Mouse (Mus musculus): ENCODE measurements at regions not wholly inside any gene's neighbourhood (a gene's known extent, or its start where the extent isn't known, plus 50 kb on each side); places are given as distances from the start of the nearest gene placed in this dataset.

DNA sequence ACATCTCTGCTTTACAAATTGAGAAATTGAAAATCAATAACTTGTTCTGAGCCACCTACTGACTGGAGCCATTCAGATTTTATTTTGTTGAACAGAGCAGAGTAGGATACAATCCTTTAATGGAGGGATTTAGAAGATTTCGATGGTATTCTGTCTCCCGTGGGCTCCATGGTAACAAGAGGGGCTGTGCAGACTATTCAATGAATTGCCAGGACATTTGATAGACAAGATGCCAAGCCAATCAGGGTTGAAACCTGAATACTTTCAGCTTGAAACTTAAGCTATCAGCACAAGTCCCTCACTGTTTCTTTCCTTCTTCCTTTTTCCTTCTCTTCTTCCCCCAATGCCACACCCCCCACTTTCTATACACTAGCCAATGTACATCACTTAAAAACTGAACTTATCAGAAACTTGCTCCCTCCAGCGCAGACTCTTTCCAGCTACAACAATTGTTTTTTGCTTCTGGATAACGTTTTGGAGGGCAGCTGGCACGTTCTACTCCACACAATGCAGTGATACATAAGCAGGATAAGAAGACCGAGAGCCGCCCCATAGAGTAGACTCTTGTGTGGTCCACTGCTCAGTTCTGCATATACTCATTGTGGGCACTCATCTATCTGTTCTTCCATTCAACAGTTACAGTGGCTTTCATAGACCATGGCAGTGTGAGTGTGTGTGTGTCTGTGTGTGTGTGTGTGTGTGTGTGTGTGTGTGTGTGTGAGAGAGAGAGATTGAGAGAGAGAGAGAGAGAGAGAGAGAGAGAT lies 78.1 kb upstream of the Ptbp2 start:
- no peak overlapping the region for H3K9ac ChIP-seq (ENCODE audit: low read depth, low read length)
- H3K36me3 ChIP-seq (ENCODE audit: control insufficient read depth, insufficient read depth, low read length) = no peaks in the 10 kb centered on the region
- no peak overlapping the region for H3K27ac ChIP-seq (replicated peaks; ENCODE audit: insufficient read depth, low read depth, low read length)
- no peak for DNase-seq (ENCODE audit: extremely low read depth, low read depth, low spot score)
- H3K79me2 ChIP-seq (ENCODE audit: control insufficient read depth, insufficient read depth, low read length) = no peaks in the 10 kb centered on the region
- no peak overlapping the region for H3K4me3 ChIP-seq (ENCODE audit: insufficient read depth, low read depth, low read length)
- H3K4me1 ChIP-seq (ENCODE audit: control insufficient read depth, insufficient read depth, low read length) = no peaks in the 10 kb centered on the region
- H3K27me3 ChIP-seq (ENCODE audit: control insufficient read depth, insufficient read depth, low read length) = no peaks in the 10 kb centered on the region
- 84% methylated on average over 7 of the region's 7 CpGs for WGBS
- TF ChIP-seq CTCF (IDR thresholded peaks at IDR 0.05; ENCODE audit: low read depth, low read length) = no peak
- TF ChIP-seq POLR2A (IDR thresholded peaks at IDR 0.05; ENCODE audit: extremely low read depth, insufficient read depth, low read length) = no peak

All from liver, adult 2 months (tissue).